Mouse (Mus musculus) megakaryocyte, embryonic 14.5 days (primary cell): Measurements from ENCODE around the gene Ankrd61.

Source experiments
- FLI1 ChIP-seq: IDR thresholded peaks from 2 replicates; pipeline ENCODE4 v1.6.1; 2012; ENCODE audit warnings: low read length, inconsistent platforms, mixed read lengths
- GATA1 ChIP-seq: IDR thresholded peaks from 3 replicates; pipeline ENCODE4 v1.6.1; 2012; ENCODE audit warnings: mixed read lengths, low read length, inconsistent platforms, borderline replicate concordance

DNA sequence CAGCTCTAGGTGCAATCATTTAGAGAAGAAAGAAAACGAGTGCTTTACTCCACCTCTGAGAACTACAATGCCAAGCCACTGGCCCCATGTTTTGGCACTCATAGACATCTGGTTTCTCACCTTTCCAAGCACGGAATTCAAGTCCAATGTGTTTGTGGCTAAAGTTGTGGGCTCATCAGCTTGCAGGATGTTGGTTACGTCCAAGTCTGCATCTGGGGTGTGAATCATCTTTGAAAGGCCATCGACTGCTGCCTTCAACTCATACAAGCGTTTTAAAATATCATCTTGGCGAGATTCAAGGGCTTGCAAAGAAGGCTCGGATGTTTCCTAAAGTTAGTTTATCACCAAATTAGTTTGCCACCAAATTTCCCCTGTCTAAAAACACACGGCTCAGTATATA is 8.9 kb upstream of the Ankrd61 start:
- TF ChIP-seq GATA1 (no peak), FLI1 (no peak)
